Mouse (Mus musculus) Patski (cell line): ENCODE measurements around the gene Uimc1. TPM values are rescaled to one million over a fixed set of nuclear protein-coding genes. Genes with fewer than 3 reads are reported as not detected.

Source experiments
- ATAC-seq: fragments of 100-300 bp; one replicate; pipeline ENCODE4 v1.8.0; 2021
- CTCF ChIA-PET: fragments of 350-600 bp; sonication (Branson Sonifier 250); formaldehyde crosslinking; loops from one replicate; lab custom pipeline; 2022; ENCODE audit warnings: inconsistent platforms; lab: Charles Lee
- POLR2A ChIA-PET: fragments of 350-600 bp; sonication (Branson Sonifier 250); formaldehyde crosslinking; loops from one replicate; lab custom pipeline; 2022; ENCODE audit warnings: antibody characterized with exemption, inconsistent platforms; lab: Charles Lee
- DNase-seq: peaks from one replicate; pipeline ENCODE4 v3.0.0-alpha.2; 2011; ENCODE audit warnings: low read depth, low spot score
- H3K27me3 ChIP-seq: fragments of 371-371 bp; one replicate; pipeline ENCODE4 v1.5.1; 2021
- CTCF ChIP-seq: fragments of 100-300 bp; IDR thresholded peaks from one replicate; pipeline ENCODE4 v1.5.1; 2021
- in situ Hi-C: fragments of 300-500 bp; cut with MboI; formaldehyde crosslinking; loops from 3 replicates; pipeline ENCODE4 v1.11.1; 2018; ENCODE audit warnings: low pct_unique_long_range_greater_than_20kb, mixed read lengths
- polyA plus RNA-seq: library from polyadenylated mRNA; unstranded; gene quantifications from one replicate; pipeline ENCODE4 v1.2.3, GENCODE M21; 2021

Uimc1 gene
- polyA plus RNA-seq, 1 experiment from 2014 or later, result 38.1 TPM

GRCm38 (mm10) chr13:55063276-55063675 lies 36.8 kb downstream of the Uimc1 start:
- no peak for ATAC-seq
- CTCF ChIA-PET, result interaction anchor here (1.0 to 2.5 kb wide), 3 partner anchors 8 to 61 kb away, joined by 3 to 9 read pairs (median 3); no protein-coding TSS in a partner anchor
- POLR2A ChIA-PET, result interaction anchor here (0.7 kb wide), 1 partner anchor 35 kb away, joined by 4 read pairs; no protein-coding TSS in a partner anchor
- in situ Hi-C loops, result no loop called here
- TF ChIP-seq CTCF, result no peak
- no peak for DNase-seq
- H3K27me3 ChIP-seq, result no peaks in the 10 kb centered on the region

- no peaks in the 10 kb centered on the region for H3K27me3 ChIP-seq
- ChIA-PET POLR2A (no interaction called here), CTCF (no interaction called here)
- in situ Hi-C loops, result no loop called here
- no peak for DNase-seq
- ATAC-seq, result no peak
- TF ChIP-seq CTCF, result peak; percentile 71
Measured at GRCm38 (mm10) chr13:55058042-55058441, 42.1 kb downstream of the Uimc1 start.

- ChIA-PET POLR2A (no interaction called here), CTCF (no interaction called here)
- ATAC-seq (no peak), DNase-seq (no peak)
- in situ Hi-C loops, result no loop called here
- no peak for TF ChIP-seq CTCF
- H3K27me3 ChIP-seq, result no peaks in the 10 kb centered on the region
Measured at GRCm38 (mm10) chr13:55047706-55048105, 52.4 kb downstream of the Uimc1 start.

- TF ChIP-seq CTCF, result no peak
- in situ Hi-C loops, result no loop called here
- POLR2A ChIA-PET, result no interaction called here
Measured at GRCm38 (mm10) chr13:55040016-55040415, 60.1 kb downstream of the Uimc1 start.

GRCm38 (mm10) chr13:55024215-55024614 lies 75.9 kb downstream of the Uimc1 start:
- DNase-seq (no peak), ATAC-seq (no peak)
- CTCF ChIA-PET, result no interaction called here
- no peak for TF ChIP-seq CTCF
- in situ Hi-C loops, result no loop called here
- H3K27me3 ChIP-seq, result peaks cover under 1% of the 10 kb centered on the region
- POLR2A ChIA-PET, result no interaction called here

More at GRCm38 (mm10) chr13:55040016-55040415, 60.1 kb downstream of the Uimc1 start:
- DNase-seq (no peak), ATAC-seq (no peak)
- CTCF ChIA-PET, result no interaction called here
- no peaks in the 10 kb centered on the region for H3K27me3 ChIP-seq

- TF ChIP-seq CTCF, result no peak
- in situ Hi-C loops, result no loop called here
- H3K27me3 ChIP-seq, result peaks cover 3% of the 10 kb centered on the region
- DNase-seq (no peak), ATAC-seq (no peak)
- POLR2A ChIA-PET, result interaction anchor here (1.2 kb wide), 1 partner anchor 39 kb away, joined by 3 read pairs; no protein-coding TSS in a partner anchor
- CTCF ChIA-PET, result no interaction called here
Measured at GRCm38 (mm10) chr13:55022715-55023114, 77.4 kb downstream of the Uimc1 start.

GRCm38 (mm10) chr13:55022256-55022655 lies 77.8 kb downstream of the Uimc1 start:
- peaks cover 3% of the 10 kb centered on the region for H3K27me3 ChIP-seq
- in situ Hi-C loops, result no loop called here
- DNase-seq (no peak), ATAC-seq (no peak)
- CTCF ChIA-PET, result no interaction called here
- POLR2A ChIA-PET, result interaction anchor here (1.2 kb wide), 1 partner anchor 39 kb away, joined by 3 read pairs; no protein-coding TSS in a partner anchor
- no peak for TF ChIP-seq CTCF

- peaks cover 3% of the 10 kb centered on the region for H3K27me3 ChIP-seq
- POLR2A ChIA-PET, result no interaction called here
- CTCF ChIA-PET, result no interaction called here
- DNase-seq (no peak), ATAC-seq (no peak)
- in situ Hi-C loops, result no loop called here
- TF ChIP-seq CTCF, result no peak
Measured at GRCm38 (mm10) chr13:55021194-55021779, 78.8 kb downstream of the Uimc1 start, which contains the start of gene Hk3. Hk3 (minus strand) TSS chr13:55021385.

GRCm38 (mm10) chr13:55020051-55020450 lies 80.0 kb downstream of the Uimc1 start:
- in situ Hi-C loops, result no loop called here
- H3K27me3 ChIP-seq, result peaks cover 4% of the 10 kb centered on the region
- TF ChIP-seq CTCF, result no peak
- ATAC-seq, result no peak
- POLR2A ChIA-PET, result no interaction called here
- DNase-seq, result no peak
- CTCF ChIA-PET, result no interaction called here

- POLR2A ChIA-PET, result interaction anchor here (0.6 kb wide), 1 partner anchor 33 kb away, joined by 4 read pairs; no protein-coding TSS in a partner anchor
- no peak for ATAC-seq
- H3K27me3 ChIP-seq, result peaks cover 12% of the 10 kb centered on the region
- no peak for TF ChIP-seq CTCF
- in situ Hi-C loops, result no loop called here
- CTCF ChIA-PET, result interaction anchor here (1.7 kb wide), 1 partner anchor 219 kb away, joined by 3 read pairs; no protein-coding TSS in a partner anchor
- no peak for DNase-seq
Measured at GRCm38 (mm10) chr13:55019181-55019580, 80.9 kb downstream of the Uimc1 start.

GRCm38 (mm10) chr13:55018700-55019099 lies 81.4 kb downstream of the Uimc1 start:
- in situ Hi-C loops, result no loop called here
- TF ChIP-seq CTCF, result no peak
- ATAC-seq (no peak), DNase-seq (no peak)
- H3K27me3 ChIP-seq, result peaks cover 14% of the 10 kb centered on the region
- CTCF ChIA-PET, result interaction anchor here (1.7 kb wide), 1 partner anchor 219 kb away, joined by 3 read pairs; no protein-coding TSS in a partner anchor
- POLR2A ChIA-PET, result interaction anchor here (0.6 kb wide), 2 partner anchors 18 to 34 kb away, joined by 4 read pairs; no protein-coding TSS in a partner anchor
